Mouse (Mus musculus): ENCODE results near the gene Mns1. TPM values are rescaled to one million over a fixed set of nuclear protein-coding genes. Genes with fewer than 3 reads are reported as not detected.

Mns1 gene
- total RNA-seq, 2 experiments from 2014 or later, result 0.59 to 1.1 TPM

GRCm38 (mm10) chr9:72491559-72492193 lies 53.9 kb downstream of the Mns1 start:
- Histone ChIP-seq H3K27ac (peak overlapping the region; percentile 80), H3K4me3 (peak overlapping the region; percentile 53)
- intact Hi-C loops (cut with DNase I), result loop anchor here (2.0 kb wide), 1 partner anchor 39 kb away; no protein-coding TSS in a partner anchor
- no peak for TF ChIP-seq CTCF (IDR thresholded peaks at IDR 0.05)
- peak; percentile 80 to 86 for DNase-seq (ENCODE audit: extremely low spot score in 1 of 2, low spot score in 2 of 2)

- intact Hi-C loops (cut with DNase I), result loop anchor here (2.0 kb wide), 1 partner anchor 39 kb away; no protein-coding TSS in a partner anchor
- Histone ChIP-seq H3K4me3 (peak within 1 kb of the TSS; percentile 53), H3K27ac (peak within 1 kb of the TSS; percentile 80)
- no peak for TF ChIP-seq CTCF (IDR thresholded peaks at IDR 0.05)
- DNase-seq (ENCODE audit: extremely low spot score in 1 of 2, low spot score in 2 of 2), result no peak
These were observed 54.4 kb downstream of the Mns1 start, which contains the start of gene Tex9 for GRCm38 (mm10) chr9:72492194-72492565. Tex9 (minus strand) TSS chr9:72492212.

GRCm38 (mm10) chr9:72493465-72493864 lies 55.7 kb downstream of the Mns1 start:
- TF ChIP-seq CTCF (IDR thresholded peaks at IDR 0.05), result no peak
- H3K4me3 ChIP-seq, result no peak overlapping the region
- H3K27ac ChIP-seq, result no peak overlapping the region
- no peak for DNase-seq (ENCODE audit: extremely low spot score in 1 of 2, low spot score in 2 of 2)
- intact Hi-C loops (cut with DNase I), result loop anchor here (2.0 kb wide), 1 partner anchor 37 kb away; no protein-coding TSS in a partner anchor

GRCm38 (mm10) chr9:72493984-72494685 lies 56.3 kb downstream of the Mns1 start:
- no peak for DNase-seq (ENCODE audit: extremely low spot score in 1 of 2, low spot score in 2 of 2)
- intact Hi-C loops (cut with DNase I), result loop anchor here (2.0 kb wide), 1 partner anchor 37 kb away; no protein-coding TSS in a partner anchor
- no peak for TF ChIP-seq CTCF (IDR thresholded peaks at IDR 0.05)
- H3K4me3 ChIP-seq, result no peak overlapping the region
- no peak overlapping the region for H3K27ac ChIP-seq

- no peak for TF ChIP-seq CTCF (IDR thresholded peaks at IDR 0.05)
- Histone ChIP-seq H3K4me3 (no peak overlapping the region), H3K27ac (no peak overlapping the region; the same call in 1 of the 2 replicates)
- intact Hi-C loops (cut with DNase I), result no loop called here
- DNase-seq (ENCODE audit: extremely low spot score in 1 of 2, low spot score in 2 of 2), result no peak
These were observed 58.9 kb downstream of the Mns1 start for GRCm38 (mm10) chr9:72496691-72497090.

GRCm38 (mm10) chr9:72497171-72497570 lies 59.4 kb downstream of the Mns1 start:
- no peak for DNase-seq (ENCODE audit: extremely low spot score in 1 of 2, low spot score in 2 of 2)
- no peak overlapping the region; the same call in 1 of the 2 replicates for H3K27ac ChIP-seq
- no peak overlapping the region for H3K4me3 ChIP-seq
- intact Hi-C loops (cut with DNase I), result no loop called here
- TF ChIP-seq CTCF (IDR thresholded peaks at IDR 0.05), result no peak

Small RNAs within 50 kb of the gene (microRNA-seq; reads per million reads assigned to microRNA genes)
- 0 reads per million in 2 experiments for gene Gm28010

Other genes with a start within 250 kb of the Mns1 start
- 10 to 100 TPM; 49.0 to 61.4 TPM for gene Zfp280d, start 163.2 kb upstream of the Mns1 start, total RNA-seq (2021)
- gene Tex9, start 54.2 kb downstream of the Mns1 start, total RNA-seq (2021), result 10 to 100 TPM; 11.2 to 12.8 TPM
- 10 to 100 TPM; 29.3 to 32.5 TPM for gene Rfx7, start 94.2 kb downstream of the Mns1 start, total RNA-seq (2021)
- 100 to 1,000 TPM; 268 to 283 TPM for gene Nedd4, start 224.3 kb downstream of the Mns1 start, total RNA-seq (2021)

All from left cerebral cortex, adult 2 months (tissue).